Mouse (Mus musculus): ENCODE measurements around the gene Accs. TPM values are rescaled to one million over a fixed set of nuclear protein-coding genes. Genes with fewer than 3 reads are reported as not detected.

Accs gene
- polyA plus RNA-seq, 1 experiment, result 6.4 TPM

DNA sequence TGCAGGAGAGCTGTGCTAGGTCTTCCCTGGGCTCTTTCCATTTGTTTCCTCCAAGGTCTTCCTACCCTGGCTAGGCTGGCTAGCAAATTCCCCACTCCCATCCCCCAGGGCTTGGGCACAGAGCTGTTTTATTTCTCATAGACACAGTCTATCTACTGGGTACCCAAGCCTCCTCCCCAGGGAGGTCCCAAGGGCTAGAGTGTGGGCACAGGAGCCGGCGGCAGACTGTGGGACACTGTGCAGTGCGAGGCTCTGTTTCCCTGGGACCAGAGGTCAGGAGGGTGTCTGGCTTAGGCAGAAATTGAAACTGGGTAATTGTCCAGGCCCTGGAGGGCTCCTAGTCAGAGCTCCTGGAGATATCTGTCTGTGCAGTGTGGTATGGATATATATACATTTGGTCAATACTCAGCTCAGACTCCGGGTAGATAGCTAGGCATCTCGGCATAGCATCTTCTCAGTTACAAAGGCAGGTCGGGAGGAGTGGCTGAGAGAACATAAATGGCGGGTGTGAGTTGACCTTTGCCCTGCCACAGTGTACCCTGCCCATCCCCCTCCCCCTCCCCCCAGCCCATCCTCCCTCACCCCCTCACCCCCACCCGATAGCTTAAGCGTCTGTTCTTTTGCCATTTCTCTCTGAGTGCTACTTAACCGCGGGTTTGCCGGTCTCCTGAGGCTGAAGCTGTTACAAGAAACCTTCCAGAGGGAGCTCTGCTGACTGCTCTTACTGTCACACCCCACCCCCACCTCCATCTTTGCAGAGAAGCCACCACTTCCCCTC, 23.9 kb upstream of the Accs start:
- no peak overlapping the region for H3K4me3 ChIP-seq (ENCODE audit: insufficient read depth, low read depth, low read length)
- peaks cover 6% of the 10 kb centered on the region; the same call in 1 of the 2 replicates for H3K4me1 ChIP-seq (ENCODE audit: control insufficient read depth, insufficient read depth, insufficient read length, low read length)
- H3K27ac ChIP-seq (replicated peaks; ENCODE audit: low read depth, low read length), result no peak overlapping the region

DNA sequence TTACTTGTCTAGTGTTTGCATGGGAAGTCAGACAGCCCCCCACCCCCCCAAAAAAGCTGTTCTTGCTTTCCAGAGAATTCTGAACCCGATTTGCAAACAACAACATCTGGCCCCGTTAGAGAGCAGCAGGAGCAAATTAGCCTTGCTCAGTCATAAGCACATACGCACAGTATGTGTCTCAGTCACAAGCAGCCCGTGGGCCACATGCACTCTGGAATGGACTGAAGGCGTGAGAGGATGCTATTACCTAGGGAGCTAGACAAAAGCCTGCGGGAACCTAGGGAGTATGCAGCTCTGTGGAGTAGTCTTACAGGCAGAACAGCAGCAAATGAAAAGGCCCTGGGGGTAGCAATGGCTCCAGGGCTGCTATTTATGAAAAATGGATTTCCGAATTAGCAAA, 22.5 kb upstream of the Accs start:
- no peak overlapping the region for H3K27ac ChIP-seq (replicated peaks; ENCODE audit: low read depth, low read length)
- H3K4me3 ChIP-seq (ENCODE audit: insufficient read depth, low read depth, low read length), result no peak overlapping the region
- H3K4me1 ChIP-seq (ENCODE audit: control insufficient read depth, insufficient read depth, insufficient read length, low read length), result no peaks in the 10 kb centered on the region

DNA sequence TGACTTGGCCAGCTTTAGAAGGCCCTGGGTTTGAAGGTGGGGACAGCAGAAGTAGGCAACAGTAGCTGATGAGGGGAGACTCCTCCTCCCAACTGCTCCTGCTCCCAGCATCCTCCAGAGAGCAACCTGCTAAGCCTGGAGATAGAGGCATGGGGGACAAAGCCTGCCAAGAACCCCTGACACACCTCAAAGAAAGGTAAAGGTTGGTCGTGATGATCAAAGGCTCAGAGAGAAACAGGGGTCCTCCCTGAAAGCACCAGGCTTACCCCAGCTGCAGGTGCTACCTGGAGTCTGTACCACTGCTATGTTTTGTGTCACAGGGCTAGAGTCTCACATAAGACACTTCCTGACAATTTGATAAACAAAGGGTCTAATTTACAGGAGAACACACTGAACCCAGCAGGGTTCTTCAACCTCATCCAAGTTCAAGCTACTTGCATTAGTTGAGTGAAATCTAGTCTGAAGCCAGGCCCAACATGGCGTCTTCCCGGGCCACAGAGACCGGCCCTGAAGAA, 21.7 kb upstream of the Accs start:
- no peak overlapping the region for H3K4me3 ChIP-seq (ENCODE audit: insufficient read depth, low read depth, low read length)
- H3K27ac ChIP-seq (replicated peaks; ENCODE audit: low read depth, low read length), result no peak overlapping the region
- H3K4me1 ChIP-seq (ENCODE audit: control insufficient read depth, insufficient read depth, insufficient read length, low read length), result no peaks in the 10 kb centered on the region

DNA sequence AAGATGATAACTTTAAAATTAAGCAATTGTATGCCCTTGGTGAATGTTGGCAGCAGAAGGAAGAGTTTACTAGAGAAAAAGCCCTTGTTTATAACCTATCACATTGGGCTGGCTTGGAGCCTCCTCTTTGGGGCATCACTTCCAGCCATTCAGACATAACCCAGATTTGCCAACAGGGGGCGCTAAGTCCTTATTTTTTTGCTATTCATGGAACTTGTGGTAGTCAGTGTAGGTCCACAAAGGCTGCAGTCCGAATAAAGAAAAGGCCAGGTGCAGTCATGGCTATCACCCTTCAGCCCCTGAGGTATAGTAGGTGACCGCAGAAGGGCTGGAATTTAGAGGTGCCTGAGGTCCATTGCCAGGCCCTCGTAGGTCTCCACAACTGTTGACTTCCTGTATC, 21.1 kb upstream of the Accs start:
- no peak overlapping the region for H3K27ac ChIP-seq (replicated peaks; ENCODE audit: low read depth, low read length)

DNA sequence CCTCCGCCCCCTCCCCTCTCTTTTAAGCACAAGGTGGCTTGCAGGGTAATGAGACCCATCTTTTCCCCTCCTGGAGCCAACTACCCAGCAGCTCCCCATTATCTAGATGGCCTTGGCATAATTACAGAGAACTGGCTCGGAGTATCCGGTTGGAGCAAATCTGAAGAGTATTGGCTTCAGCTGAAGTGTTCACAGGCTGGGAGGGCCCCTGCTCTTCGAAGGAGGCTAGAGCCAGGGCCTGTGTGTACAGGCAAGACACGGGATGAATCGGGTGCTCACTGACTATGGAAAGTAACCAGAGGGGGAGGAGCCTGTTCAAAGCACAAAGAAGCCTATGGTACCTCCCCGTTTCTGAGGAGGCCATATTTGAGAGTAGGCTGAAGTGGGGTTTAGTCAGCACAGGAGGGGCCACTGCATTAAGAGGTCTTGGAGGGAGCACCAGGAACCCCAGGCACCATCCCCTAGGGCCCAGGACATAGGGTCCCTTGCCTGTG, 19.4 kb upstream of the Accs start, which contains the start of gene Accsl:
TSS of gene Accsl (minus strand) at position 51 of the 494 bp plus-strand sequence.
- Histone ChIP-seq H3K27ac (replicated peaks; ENCODE audit: low read depth, low read length) (no peak within 1 kb of the TSS), H3K4me1 (ENCODE audit: control insufficient read depth, insufficient read depth, insufficient read length, low read length) (no peaks in the 10 kb centered on the region), H3K4me3 (ENCODE audit: insufficient read depth, low read depth, low read length) (no peak within 1 kb of the TSS)

More for the DNA sequence above, 21.1 kb upstream of the Accs start:
- H3K4me1 ChIP-seq (ENCODE audit: control insufficient read depth, insufficient read depth, insufficient read length, low read length), result no peaks in the 10 kb centered on the region
- H3K4me3 ChIP-seq (ENCODE audit: insufficient read depth, low read depth, low read length), result no peak overlapping the region

DNA sequence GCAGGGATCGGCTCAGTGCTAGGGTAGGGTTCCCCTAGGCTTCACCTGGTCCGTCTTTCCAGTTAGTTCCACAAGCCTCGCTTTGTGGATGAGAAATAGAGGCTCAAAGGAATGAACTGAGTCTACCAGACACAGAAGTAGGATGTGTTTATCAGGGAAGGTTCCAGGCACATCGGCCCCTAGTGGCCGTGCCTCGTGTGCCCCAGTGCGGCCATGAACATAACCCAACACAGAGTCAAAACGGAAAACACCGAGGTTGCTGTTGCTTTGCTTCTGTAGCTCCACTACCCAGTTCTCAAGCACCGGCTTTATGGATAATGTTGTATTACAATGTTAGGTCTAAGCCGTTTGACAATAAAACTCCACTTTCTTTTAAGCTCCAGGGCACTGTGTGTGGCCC, 18.8 kb upstream of the Accs start:
- Histone ChIP-seq H3K4me3 (ENCODE audit: insufficient read depth, low read depth, low read length) (no peak overlapping the region), H3K4me1 (ENCODE audit: control insufficient read depth, insufficient read depth, insufficient read length, low read length) (no peaks in the 10 kb centered on the region)

DNA sequence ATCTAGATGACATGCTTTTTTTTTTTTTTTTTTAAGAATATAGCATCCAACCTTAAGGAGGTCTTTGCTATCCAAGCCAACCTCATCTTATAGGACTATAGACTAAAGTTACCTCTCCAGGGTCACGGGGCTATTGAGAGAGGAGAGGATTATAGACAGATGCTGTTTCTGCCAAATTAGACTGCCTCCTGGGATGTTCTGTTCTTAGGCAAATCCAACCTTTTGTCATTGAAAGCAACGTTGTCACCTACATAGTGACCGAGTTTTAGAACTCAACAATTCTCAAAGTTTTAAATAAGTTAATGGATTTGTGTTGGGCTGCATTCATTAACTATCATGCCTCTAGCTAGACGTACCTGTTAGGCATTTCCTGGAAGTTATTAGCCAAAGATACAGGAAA, 13.5 kb upstream of the Accs start:
- Histone ChIP-seq H3K4me3 (ENCODE audit: insufficient read depth, low read depth, low read length) (no peak overlapping the region), H3K27ac (replicated peaks; ENCODE audit: low read depth, low read length) (no peak overlapping the region), H3K4me1 (ENCODE audit: control insufficient read depth, insufficient read depth, insufficient read length, low read length) (peaks cover 6% of the 10 kb centered on the region)

More for the DNA sequence above, 18.8 kb upstream of the Accs start:
- H3K27ac ChIP-seq (replicated peaks; ENCODE audit: low read depth, low read length), result no peak overlapping the region

DNA sequence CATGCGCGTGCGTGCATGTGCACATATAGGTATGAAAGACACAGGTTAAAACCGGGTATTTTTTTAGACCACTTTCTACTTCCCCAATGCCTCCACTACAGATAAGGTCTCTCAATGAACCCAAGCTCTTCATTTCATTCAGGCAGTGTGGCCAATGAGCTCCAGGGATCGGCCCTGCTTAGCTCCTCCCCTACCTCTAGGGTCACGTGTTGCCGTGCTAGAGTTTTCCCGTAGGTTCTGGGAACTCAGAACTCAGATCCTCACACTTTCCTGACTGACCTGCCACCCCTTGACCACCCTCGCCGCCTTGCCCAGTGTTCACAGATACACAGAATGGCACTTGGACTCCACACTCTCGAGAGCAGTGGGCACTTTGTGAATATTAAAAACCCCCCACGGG, 9.1 kb upstream of the Accs start:
- no peak overlapping the region for H3K4me3 ChIP-seq (ENCODE audit: insufficient read depth, low read depth, low read length)
- peaks cover 6% of the 10 kb centered on the region for H3K4me1 ChIP-seq (ENCODE audit: control insufficient read depth, insufficient read depth, insufficient read length, low read length)

DNA sequence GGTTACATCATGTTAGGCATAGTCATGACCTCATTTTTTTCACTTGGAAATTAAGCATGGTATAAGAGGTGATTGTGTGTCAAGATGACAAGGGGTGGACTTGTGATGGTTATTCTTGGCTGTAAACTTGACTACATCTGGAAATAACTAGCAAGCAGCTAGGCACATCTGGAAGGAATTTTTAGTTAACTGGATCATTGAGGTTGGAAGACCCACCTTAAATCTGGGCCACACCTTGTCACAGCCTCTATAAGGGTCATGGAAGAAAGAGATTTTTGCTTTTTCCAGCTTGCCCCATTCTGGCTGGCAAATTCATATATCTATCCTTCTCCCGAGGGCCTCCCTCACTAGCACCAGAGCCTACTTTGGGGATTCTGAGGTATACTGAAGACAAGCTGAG, 1.6 kb upstream of the Accs start:
- no peak overlapping the region for H3K27ac ChIP-seq (replicated peaks; ENCODE audit: low read depth, low read length)
- no peak overlapping the region for H3K4me3 ChIP-seq (ENCODE audit: insufficient read depth, low read depth, low read length)
- no peaks in the 10 kb centered on the region for H3K4me1 ChIP-seq (ENCODE audit: control insufficient read depth, insufficient read depth, insufficient read length, low read length)

More for the DNA sequence above, 9.1 kb upstream of the Accs start:
- H3K27ac ChIP-seq (replicated peaks; ENCODE audit: low read depth, low read length), result peak overlapping the region; percentile 6; the same call in 1 of the 2 replicates

DNA sequence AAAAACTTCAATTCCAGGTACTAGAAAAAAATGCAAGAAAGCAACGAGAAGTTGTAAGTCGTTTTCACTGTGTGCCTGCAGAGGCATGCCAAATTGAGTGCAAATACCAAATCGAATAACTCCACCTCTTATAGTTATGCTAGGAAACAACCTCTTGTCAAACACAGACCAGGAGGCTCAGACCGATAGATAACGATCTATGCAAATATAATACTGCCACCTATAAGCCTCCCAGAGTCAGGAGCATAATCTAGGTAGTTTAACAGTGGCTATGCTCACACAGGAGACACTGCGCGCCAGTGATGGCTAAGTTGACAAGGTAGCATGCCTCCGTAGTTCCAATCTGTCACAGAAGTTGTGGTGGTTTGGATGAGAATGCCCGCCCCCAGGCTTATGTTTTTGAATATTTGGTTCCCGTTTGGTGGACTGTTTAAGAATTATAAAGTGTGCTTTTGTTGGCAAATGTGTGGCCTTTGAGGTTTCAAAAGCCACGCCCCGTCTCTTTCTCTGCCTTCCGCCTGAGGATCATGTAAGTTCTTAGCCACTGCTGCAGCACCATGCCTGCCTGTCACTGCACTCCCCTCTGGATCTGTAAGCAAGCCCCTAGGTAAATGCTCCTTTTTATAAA, 688 bp upstream of the Accs start:
- H3K4me3 ChIP-seq (ENCODE audit: insufficient read depth, low read depth, low read length), result no peak overlapping the region
- H3K4me1 ChIP-seq (ENCODE audit: control insufficient read depth, insufficient read depth, insufficient read length, low read length), result no peaks in the 10 kb centered on the region
- H3K27ac ChIP-seq (replicated peaks; ENCODE audit: low read depth, low read length), result no peak overlapping the region

DNA sequence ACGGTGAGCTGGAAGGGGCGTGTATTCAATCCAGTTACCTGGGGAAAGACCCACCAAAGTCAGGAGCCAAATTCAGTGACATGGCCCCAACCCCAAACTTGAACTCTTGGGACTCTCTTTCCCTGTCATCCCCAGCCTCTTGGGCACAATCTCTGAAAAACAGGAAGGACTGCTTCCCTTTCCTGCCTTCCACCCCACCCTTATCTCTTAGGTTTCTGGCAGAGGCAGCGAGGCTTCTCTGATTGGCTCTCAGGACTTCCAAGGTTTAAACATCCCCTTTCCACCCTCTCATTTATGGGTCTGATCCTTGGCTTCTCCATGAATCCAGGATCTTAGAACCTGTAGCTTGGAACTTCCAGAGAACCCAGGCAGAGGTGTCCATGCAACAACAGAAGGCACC, 8.4 kb downstream of the Accs start:
- no peak overlapping the region for H3K4me3 ChIP-seq (ENCODE audit: insufficient read depth, low read depth, low read length)
- no peak overlapping the region for H3K27ac ChIP-seq (replicated peaks; ENCODE audit: low read depth, low read length)

DNA sequence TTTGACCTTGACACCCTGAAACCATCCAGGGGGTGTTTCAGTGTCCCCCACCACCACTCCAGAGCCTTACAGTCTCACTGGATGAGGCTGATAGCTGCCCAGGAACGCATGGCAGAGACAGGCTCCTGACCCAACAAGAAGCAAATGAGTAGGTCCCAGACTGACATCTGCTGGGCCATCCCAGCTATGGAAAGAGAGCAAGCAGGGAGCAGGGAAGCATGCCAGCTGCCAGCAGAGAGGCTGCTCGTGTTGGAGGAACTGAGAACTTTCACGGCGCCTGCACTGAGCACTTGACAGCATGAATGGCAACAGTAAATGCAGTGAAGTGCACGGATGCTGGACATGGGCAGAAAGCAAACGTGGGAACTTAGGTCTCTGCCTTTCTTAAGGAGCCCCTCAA, 9.6 kb downstream of the Accs start:
- H3K4me3 ChIP-seq (ENCODE audit: insufficient read depth, low read depth, low read length), result no peak overlapping the region
- no peak overlapping the region for H3K27ac ChIP-seq (replicated peaks; ENCODE audit: low read depth, low read length)
- no peaks in the 10 kb centered on the region for H3K4me1 ChIP-seq (ENCODE audit: control insufficient read depth, insufficient read depth, insufficient read length, low read length)

More for the DNA sequence above, 8.4 kb downstream of the Accs start:
- H3K4me1 ChIP-seq (ENCODE audit: control insufficient read depth, insufficient read depth, insufficient read length, low read length), result no peaks in the 10 kb centered on the region

DNA sequence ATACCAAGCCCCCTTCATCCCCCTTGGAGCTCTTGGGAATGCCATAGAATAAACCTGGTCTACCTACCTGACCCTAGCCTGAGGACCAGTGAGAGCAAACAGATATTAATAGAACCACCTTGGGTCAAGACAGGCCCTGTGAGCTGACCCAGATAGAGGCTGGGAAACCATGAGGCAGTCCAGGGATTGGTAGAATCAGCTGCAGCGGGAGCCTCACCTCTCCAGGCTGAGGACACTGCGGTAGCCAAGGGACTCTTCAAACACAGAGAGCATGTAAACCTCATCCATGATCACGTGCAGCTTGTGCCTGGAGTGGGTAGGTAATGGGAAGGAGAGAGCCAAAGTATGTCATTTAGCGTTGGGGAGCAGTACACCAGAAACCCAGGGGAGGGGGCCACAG, 10.8 kb downstream of the Accs start:
- H3K27ac ChIP-seq (replicated peaks; ENCODE audit: low read depth, low read length), result no peak overlapping the region
- no peak overlapping the region for H3K4me3 ChIP-seq (ENCODE audit: insufficient read depth, low read depth, low read length)
- H3K4me1 ChIP-seq (ENCODE audit: control insufficient read depth, insufficient read depth, insufficient read length, low read length), result no peaks in the 10 kb centered on the region

DNA sequence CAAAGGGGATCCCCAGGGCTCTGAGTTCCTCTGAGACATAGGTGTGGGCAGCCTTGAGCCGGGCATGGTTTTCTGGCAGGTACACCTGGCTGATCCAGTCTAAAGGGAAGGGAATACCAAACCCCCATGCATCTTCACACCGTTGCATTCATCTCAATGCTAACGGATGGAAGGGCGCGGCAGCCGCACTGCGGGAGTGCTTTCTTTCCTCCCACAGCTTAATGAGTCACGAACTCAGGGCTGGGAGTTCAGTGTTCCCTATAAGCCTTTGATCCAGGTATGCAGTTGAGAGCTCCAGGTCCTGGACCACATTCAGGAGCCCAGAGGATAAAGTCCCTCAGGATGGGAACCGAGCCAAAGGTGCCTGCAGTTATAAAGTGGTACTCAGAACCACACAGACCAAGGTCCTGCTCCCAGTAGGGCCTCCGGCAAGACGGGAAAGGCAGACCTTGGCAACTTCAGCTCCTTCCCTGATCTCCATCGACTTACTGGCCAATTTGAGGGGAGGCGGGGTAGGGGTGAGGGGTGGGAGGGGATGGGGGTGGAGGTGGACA, 13.4 kb downstream of the Accs start:
- Histone ChIP-seq H3K4me3 (ENCODE audit: insufficient read depth, low read depth, low read length) (no peak overlapping the region), H3K27ac (replicated peaks; ENCODE audit: low read depth, low read length) (no peak overlapping the region), H3K4me1 (ENCODE audit: control insufficient read depth, insufficient read depth, insufficient read length, low read length) (no peaks in the 10 kb centered on the region)

DNA sequence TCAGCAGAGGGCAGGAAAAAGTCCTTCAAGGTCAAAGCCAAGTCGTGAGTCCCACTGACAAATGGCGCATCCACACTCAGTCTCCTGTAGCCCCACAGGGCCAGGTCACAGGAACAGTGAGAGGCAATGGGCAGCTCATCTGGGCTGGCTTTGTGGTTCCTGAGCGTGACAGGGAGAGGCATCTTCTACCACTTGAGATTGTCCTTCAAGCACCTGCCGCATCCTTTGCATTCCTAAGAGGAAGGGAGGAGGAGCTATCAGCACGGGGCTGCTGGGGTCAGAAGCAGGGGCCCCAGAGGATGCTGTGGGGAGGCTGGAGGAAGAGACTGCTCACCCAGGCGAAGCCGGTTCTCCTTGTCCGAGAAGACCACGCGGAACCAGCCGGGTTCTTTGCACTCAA, 14.1 kb downstream of the Accs start:
- no peaks in the 10 kb centered on the region for H3K4me1 ChIP-seq (ENCODE audit: control insufficient read depth, insufficient read depth, insufficient read length, low read length)

More for the DNA sequence above, 14.1 kb downstream of the Accs start:
- H3K27ac ChIP-seq (replicated peaks; ENCODE audit: low read depth, low read length), result no peak overlapping the region
- no peak overlapping the region for H3K4me3 ChIP-seq (ENCODE audit: insufficient read depth, low read depth, low read length)
